Mouse (Mus musculus) MEL (cell line): ENCODE data around the gene Gfy. TPM values are rescaled to one million over a fixed set of nuclear protein-coding genes. Genes with fewer than 3 reads are reported as not detected.

ENCODE experiments used
- BHLHE40 ChIP-seq: IDR thresholded peaks from 2 replicates; pipeline ENCODE4 v1.6.1; 2012; ENCODE audit warnings: low read depth, mild to moderate bottlenecking, inconsistent platforms, low read length, improper control_type of control experiment, borderline replicate concordance
- ELF1 ChIP-seq: IDR thresholded peaks from 2 replicates; pipeline ENCODE4 v1.6.1; 2014; ENCODE audit warnings: low read depth, mild to moderate bottlenecking, inconsistent platforms, low read length, improper control_type of control experiment, moderate library complexity
- EP300 ChIP-seq, 2 experiments: IDR thresholded peaks; 2 replicates each; pipeline ENCODE4 v1.6.1; 2011; ENCODE audit warnings: improper control_type of control experiment in 2 of 2, low read length in 2 of 2, low read depth in 1 of 2, mild to moderate bottlenecking in 1 of 2
- GABPA ChIP-seq: IDR thresholded peaks from 2 replicates; pipeline ENCODE4 v1.6.1; 2012; ENCODE audit warnings: low read depth, mild to moderate bottlenecking, inconsistent platforms, low read length, improper control_type of control experiment, moderate library complexity
- GATA1 ChIP-seq: IDR thresholded peaks from 2 replicates; pipeline ENCODE4 v1.6.1; 2011; ENCODE audit warnings: low read depth, low read length, improper control_type of control experiment
- HCFC1 ChIP-seq: IDR thresholded peaks from 2 replicates; pipeline ENCODE4 v1.6.1; 2012; ENCODE audit warnings: low read depth, mild to moderate bottlenecking, inconsistent platforms, low read length, improper control_type of control experiment, moderate library complexity
- JUND ChIP-seq: IDR thresholded peaks from 2 replicates; pipeline ENCODE4 v1.6.1; 2011; ENCODE audit warnings: low read depth, mild to moderate bottlenecking, improper control_type of control experiment, low read length
- MAFK ChIP-seq: IDR thresholded peaks from 2 replicates; pipeline ENCODE4 v1.6.1; 2011; ENCODE audit warnings: low read depth, mild to moderate bottlenecking, low read length, improper control_type of control experiment, borderline replicate concordance
- MAZ ChIP-seq: IDR thresholded peaks from 2 replicates; pipeline ENCODE4 v1.6.1; 2012; ENCODE audit warnings: low read depth, mild to moderate bottlenecking, inconsistent platforms, low read length, improper control_type of control experiment
- MEF2A ChIP-seq: IDR thresholded peaks from 2 replicates; pipeline ENCODE4 v1.6.1; 2014; ENCODE audit warnings: low read depth, mild to moderate bottlenecking, inconsistent platforms, low read length, improper control_type of control experiment; ENCODE audit not compliant: poor library complexity, insufficient replicate concordance, severe bottlenecking; ENCODE audit errors: extremely low read depth
- MXI1 ChIP-seq: IDR thresholded peaks from 2 replicates; pipeline ENCODE4 v1.6.1; 2011; ENCODE audit warnings: mild to moderate bottlenecking, low read depth, low read length, improper control_type of control experiment
- MYB ChIP-seq: IDR thresholded peaks from 2 replicates; pipeline ENCODE4 v1.6.1; 2011; ENCODE audit warnings: mild to moderate bottlenecking, low read depth, low read length, improper control_type of control experiment
- MYC ChIP-seq: IDR thresholded peaks from 2 replicates; pipeline ENCODE4 v1.6.1; 2011; ENCODE audit warnings: low read depth, mild to moderate bottlenecking, low read length, improper control_type of control experiment, moderate library complexity
- NELFE ChIP-seq: IDR thresholded peaks from 2 replicates; pipeline ENCODE4 v1.6.1; 2011; ENCODE audit warnings: low read depth, low read length, improper control_type of control experiment
- POLR2A ChIP-seq, 2 experiments: IDR thresholded peaks; 2 replicates each; pipeline ENCODE4 v1.6.1; 2011 to 2012; ENCODE audit warnings: low read length in 2 of 2, mild to moderate bottlenecking in 2 of 2, control low read depth in 1 of 2, improper control_type of control experiment in 1 of 2, low read depth in 1 of 2, moderate library complexity in 1 of 2; ENCODE audit not compliant: control insufficient read depth in 1 of 2, insufficient read depth in 1 of 2, poor library complexity in 1 of 2
- POLR2AphosphoS2 ChIP-seq: IDR thresholded peaks from 2 replicates; pipeline ENCODE4 v1.6.1; 2011; ENCODE audit warnings: low read length, improper control_type of control experiment
- POLR2AphosphoS5 ChIP-seq: IDR thresholded peaks from 2 replicates; pipeline ENCODE4 v1.6.1; 2012; ENCODE audit warnings: low read depth, borderline replicate concordance, mild to moderate bottlenecking, inconsistent platforms, low read length, moderate library complexity, mixed read lengths
- SMC3 ChIP-seq: IDR thresholded peaks from 2 replicates; pipeline ENCODE4 v1.6.1; 2011; ENCODE audit warnings: low read depth, low read length, improper control_type of control experiment
- TAL1 ChIP-seq: IDR thresholded peaks from 2 replicates; pipeline ENCODE4 v1.6.1; 2012; ENCODE audit warnings: mild to moderate bottlenecking, inconsistent platforms, low read length, moderate library complexity, mixed read lengths
- TBP ChIP-seq: IDR thresholded peaks from 2 replicates; pipeline ENCODE4 v1.8.0; 2011; ENCODE audit warnings: low read depth, low read length, improper control_type of control experiment
- TCF12 ChIP-seq: IDR thresholded peaks from 2 replicates; pipeline ENCODE4 v1.6.1; 2014; ENCODE audit warnings: low read depth, mild to moderate bottlenecking, inconsistent platforms, low read length, improper control_type of control experiment, moderate library complexity
- USF1 ChIP-seq: IDR thresholded peaks from 2 replicates; pipeline ENCODE4 v1.6.1; 2014; ENCODE audit warnings: low read depth, mild to moderate bottlenecking, inconsistent platforms, low read length, improper control_type of control experiment, moderate library complexity
- ZKSCAN1 ChIP-seq: IDR thresholded peaks from 2 replicates; pipeline ENCODE4 v1.6.1; 2012; ENCODE audit warnings: low read depth, mild to moderate bottlenecking, inconsistent platforms, low read length, improper control_type of control experiment, moderate library complexity
- ZMIZ1 ChIP-seq: IDR thresholded peaks from 2 replicates; pipeline ENCODE4 v1.6.1; 2012; ENCODE audit warnings: low read depth, mild to moderate bottlenecking, inconsistent platforms, low read length, improper control_type of control experiment, moderate library complexity
- ZNF384 ChIP-seq: IDR thresholded peaks from 2 replicates; pipeline ENCODE4 v1.6.1; 2012; ENCODE audit warnings: low read depth, mild to moderate bottlenecking, inconsistent platforms, low read length, improper control_type of control experiment
- polyA plus RNA-seq, 2 experiments: library from polyadenylated mRNA; stranded (reverse) in 1 of 2; unstranded in 1 of 2; fragments of >175 nt in 1 of 2; fragments of >200 nt in 1 of 2; gene quantifications; 2 replicates each; pipeline versions ENCODE4 v1.2.1 to v1.2.4; 2012; ENCODE audit warnings: low replicate concordance in 2 of 2, low read depth in 1 of 2; ENCODE audit not compliant: insufficient read length in 2 of 2, insufficient read depth in 1 of 2, missing spikeins in 1 of 2
- total RNA-seq: library from RNA; depleted of rRNA; stranded (reverse); fragments of 300-350 nt; gene quantifications from 2 replicates; pipeline ENCODE4 v1.2.3, GENCODE M21; 2012

The Gfy gene
- total and polyA plus RNA-seq, 3 experiments: not detected

DNA sequence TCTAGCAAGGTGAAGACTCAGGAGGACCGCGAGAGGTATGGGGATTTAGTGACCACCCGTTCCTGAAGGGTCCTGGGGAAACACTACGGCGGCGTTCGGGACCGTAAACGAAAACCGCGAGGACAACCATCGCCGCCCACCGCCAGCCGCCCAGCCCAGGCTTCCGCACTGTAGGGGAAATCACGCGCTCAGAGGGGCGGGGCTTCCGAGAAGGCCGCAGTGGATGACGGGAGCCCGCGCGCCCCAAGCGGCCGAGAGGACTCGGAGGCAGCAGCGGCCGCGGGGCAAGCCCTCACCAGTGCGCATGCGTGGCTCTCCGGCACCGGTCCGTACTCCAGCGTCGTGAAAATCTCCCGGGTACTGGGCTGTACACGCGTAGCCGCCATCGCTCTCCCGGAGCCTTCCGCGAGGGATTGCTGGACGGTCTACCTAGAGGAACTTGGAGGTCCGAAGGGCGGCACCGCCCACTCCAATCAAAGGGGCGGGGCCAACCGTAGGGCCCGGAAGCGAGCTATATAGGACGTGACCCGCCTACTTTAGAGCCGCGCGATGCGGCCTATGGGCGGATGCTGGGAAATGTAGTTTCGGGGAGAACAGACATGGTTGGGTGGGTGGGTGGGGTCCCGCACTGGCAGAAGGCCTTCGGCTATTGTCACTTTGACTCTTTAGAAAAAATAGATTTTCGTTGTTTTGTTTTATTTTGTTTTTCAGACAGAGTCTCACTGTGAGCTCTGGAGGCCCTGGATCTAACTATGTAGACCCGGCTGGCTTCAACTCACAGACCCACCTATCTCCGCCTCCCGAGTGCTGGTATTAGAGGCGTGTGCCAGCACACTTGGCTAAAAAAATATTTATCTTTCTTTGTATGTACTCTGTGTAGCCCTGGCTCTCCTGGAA, 25.0 kb downstream of the Gfy start, which contains the start of the genes Pih1d1 and Aldh16a1 (continued):
- TF ChIP-seq BHLHE40 (no peak), NELFE (peak; percentile 98), MAZ (peak; percentile 77; the same call in 1 of the 2 replicates), MAFK (no peak), HCFC1 (peak; percentile 81), POLR2A (IDR thresholded peaks at IDR 0.05; ENCODE audit: control insufficient read depth in 1 of 2, insufficient read depth in 1 of 2, low read depth in 1 of 2, low read length in 2 of 2, poor library complexity in 1 of 2) (peak; percentile 72 to 89), ZMIZ1 (peak; percentile 96), EP300 (IDR thresholded peaks at IDR 0.05; ENCODE audit: low read depth in 1 of 2, low read length in 2 of 2) (peak in 1 of 2 experiments; percentile 40; a peak in 1 of 4 replicates), ZNF384 (no peak), USF1 (peak; percentile 88), POLR2AphosphoS2 (peak; percentile 93; the same call in 1 of the 2 replicates), MYB (peak; percentile 42; the same call in 1 of the 2 replicates), TCF12 (peak; percentile 74), GATA1 (no peak), ELF1 (peak; percentile 81), MYC (peak; percentile 76), POLR2AphosphoS5 (no peak), JUND (no peak), MXI1 (peak; percentile 87), SMC3 (no peak), TBP (peak; percentile 70), ZKSCAN1 (no peak), MEF2A (no peak), TAL1 (no peak), GABPA (no peak)
- TF ChIP-seq, all 39 proteins: peak for 25
